Mouse (Mus musculus) thymus, adult 2 months (tissue): ENCODE data around the gene Kbtbd12.

Source experiments
- CTCF ChIP-seq: fragments of 200-500 bp; IDR thresholded peaks from 2 replicates; pipeline ENCODE4 v1.5.1; 2012; ENCODE audit warnings: mild to moderate bottlenecking, control low read depth, low read length, moderate library complexity, borderline replicate concordance; ENCODE audit not compliant: control insufficient read depth, poor library complexity, insufficient read depth; ENCODE audit errors: extremely low read depth
- POLR2A ChIP-seq: fragments of 200-500 bp; IDR thresholded peaks from 2 replicates; pipeline ENCODE4 v1.6.1; 2012; ENCODE audit warnings: mild to moderate bottlenecking, low read length, control low read depth, moderate library complexity; ENCODE audit not compliant: control insufficient read depth, poor library complexity, insufficient read depth; ENCODE audit errors: extremely low read depth

DNA sequence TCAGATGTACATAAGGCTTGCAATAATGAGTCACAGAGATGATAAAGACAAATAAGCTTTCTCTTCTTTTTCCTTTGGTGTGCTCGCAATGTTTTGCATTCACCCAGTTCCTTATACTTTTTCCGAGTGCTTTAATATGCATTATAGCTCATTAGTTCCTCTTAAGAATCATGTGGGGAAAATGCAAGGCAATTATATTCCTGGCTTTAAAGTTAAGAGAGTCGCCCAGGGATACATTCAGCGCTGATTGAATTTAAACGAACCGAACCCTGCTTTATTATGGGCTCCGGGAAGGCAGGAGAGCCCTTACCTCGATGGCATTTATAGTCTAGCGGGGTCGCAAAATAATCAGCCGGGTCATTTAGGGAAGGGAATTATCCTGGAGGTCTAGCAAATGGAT lies 10.8 kb downstream of the Kbtbd12 start:
- TF ChIP-seq POLR2A = no peak
- no peak for TF ChIP-seq CTCF
